Mouse (Mus musculus) lung, postnatal 10 days (tissue): ENCODE results near the gene St6galnac3.

Experiments used
- DNase-seq: peaks from one replicate; pipeline ENCODE4 v3.0.0; 2021

St6galnac3 gene

DNA sequence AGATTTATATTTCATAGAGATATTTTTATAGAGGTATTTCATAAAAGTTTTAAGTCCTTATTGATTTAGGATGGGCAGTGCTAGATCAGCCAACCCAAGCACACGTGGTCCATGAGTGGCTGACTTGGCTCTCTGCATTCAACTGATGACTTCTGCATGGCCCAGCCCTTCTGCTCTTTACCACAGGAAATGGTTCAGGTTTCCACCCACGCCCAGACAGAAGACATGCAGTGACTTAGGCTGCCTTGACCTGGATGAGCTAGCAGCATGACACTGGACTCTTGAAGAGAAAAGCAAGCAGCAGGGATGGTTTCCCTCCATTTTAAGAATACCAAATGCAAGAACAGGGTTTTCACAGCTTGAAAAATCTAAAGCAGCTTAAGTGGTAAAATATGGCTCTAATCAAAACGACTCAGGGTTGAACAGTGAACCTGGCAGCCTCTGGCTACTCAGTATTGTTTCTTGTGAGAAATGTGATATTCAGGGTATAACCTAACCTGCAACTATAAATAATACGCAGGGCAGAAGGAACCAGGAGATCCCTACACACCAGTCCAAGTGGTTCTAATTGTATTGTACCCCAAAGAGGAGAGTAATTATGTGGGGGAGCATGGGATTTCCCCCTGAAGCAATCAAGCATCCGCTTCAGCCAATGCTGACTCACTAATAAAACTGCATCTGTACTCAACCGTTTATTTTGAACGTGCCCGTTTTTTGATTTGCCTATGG lies 448.7 kb downstream of the St6galnac3 start:
- no peak for DNase-seq

DNA sequence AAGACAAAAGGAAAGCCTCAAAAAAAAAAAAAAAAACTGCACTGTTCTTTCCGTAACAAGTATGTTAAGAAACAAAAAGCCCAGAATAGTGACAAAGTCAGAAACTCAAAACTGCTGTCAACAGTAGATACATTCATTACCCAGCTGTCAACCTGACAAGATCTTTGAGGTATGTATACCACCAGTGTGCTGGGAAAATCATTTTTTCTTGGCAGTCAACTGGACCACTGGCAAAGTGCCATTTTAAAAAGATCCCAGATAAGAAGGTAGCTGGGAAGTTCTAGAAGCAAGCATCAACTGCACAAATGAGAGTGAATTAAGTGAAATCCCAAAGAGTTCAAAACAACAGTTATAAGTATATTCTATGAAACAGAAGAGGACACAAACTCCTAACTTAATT lies 452.7 kb downstream of the St6galnac3 start:
- peak; percentile 19 for DNase-seq

DNA sequence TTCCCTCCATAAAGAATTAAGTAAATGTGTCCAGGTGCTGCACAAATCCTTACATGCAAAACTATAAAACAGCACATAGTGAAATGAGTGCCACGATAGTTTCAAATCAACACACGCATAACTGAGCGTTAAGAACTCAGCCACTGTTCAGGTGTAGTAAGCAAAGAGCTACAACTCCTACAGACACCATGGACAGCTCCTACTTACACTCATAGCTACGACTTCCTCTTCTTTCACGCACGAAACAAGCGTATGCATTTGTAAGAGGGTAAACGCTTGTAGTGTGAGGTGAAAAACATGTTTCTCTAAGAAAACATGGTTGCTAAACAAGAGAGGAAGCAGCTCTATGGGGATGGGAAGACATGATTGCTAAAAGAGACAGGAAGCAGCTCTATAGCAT lies 457.6 kb downstream of the St6galnac3 start:
- DNase-seq = no peak

DNA sequence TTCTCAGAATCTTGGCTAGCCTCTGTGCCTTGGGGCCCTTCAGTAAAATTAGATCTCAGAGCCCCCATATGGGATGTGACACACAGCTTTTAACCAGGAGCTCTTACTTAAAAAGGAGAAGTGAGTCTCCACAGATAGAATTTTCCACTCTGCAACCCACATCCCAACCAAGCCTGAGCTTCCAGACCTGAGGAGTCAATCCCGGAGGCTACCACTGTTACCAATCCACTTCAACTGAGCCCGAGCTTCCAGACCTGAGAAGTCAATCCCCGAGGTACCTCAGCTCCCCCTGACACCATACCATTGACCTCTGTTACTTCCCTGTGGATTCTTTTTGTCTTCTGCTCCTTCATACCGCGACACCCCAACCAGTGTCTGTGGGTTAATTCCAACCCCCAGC lies 463.0 kb downstream of the St6galnac3 start:
- DNase-seq = no peak

DNA sequence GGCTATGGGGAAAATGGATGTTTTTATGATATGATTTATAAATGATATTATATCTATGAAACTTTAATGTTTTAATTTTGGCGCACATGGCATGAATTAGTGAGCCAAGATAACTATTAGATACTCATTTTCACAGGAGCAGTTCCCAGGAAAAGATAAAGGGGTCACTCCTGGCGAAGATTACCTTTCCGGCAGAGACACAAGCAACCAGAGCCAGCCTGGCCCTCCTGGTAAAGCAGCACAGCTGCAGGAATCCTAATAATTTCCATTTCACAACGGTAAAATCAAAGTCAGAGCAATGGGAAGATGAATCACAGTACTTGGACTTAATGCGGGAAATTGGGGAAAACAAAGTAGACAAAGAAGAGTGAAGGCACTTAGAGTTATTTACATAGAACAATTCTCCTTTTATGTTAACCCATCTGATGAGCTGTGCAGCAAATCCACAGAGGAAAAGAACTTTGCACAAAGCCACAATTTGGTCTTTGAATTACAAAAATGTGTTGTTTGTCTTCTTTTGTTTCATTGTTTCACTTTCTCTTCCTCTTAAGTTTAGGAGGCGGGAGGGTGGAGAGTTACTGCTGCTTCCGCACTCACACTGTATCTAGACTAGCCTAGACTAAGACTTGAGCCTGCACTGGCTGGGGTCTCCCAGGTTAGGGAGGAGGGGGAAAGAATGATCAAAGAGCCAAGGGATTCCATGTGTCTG lies 464.6 kb downstream of the St6galnac3 start:
- DNase-seq = no peak

DNA sequence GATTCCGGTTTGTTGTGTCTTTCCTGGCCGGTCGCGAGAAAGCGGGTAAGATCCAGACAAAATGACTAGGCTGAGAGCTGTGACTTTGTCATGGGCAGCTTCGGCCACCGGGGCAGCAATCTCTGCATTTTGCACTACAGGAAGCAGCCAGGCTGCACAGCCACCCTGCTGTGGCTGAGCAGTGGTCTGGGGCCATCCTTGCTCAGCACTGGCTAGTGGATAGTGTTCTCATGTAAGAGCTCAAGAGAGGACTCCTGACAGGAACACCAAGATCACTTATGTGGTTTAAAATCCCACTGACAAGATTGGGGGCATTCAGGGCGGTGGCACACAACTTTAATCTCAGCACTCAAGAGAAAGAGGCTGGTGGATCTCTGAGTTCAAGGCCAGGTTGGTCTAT lies 469.1 kb downstream of the St6galnac3 start:
- no peak for DNase-seq

DNA sequence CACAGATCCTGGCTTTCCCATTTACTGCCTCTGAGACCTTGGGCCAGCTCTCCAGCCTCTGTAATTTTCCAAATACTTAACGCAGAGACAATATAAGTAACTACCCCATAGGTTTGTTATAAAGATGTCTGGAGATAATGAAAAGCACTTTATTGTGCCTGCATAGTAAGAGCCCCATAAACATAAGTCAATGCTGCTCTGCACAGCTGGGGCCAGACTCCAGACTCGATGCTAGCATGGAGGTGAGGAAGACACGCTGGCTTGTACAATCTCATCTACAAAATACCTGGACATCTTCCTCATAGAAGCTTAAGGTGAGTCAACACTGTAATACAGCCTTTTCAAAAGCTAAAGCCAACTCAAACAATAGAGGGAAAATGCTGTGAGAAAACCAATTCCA lies 473.3 kb downstream of the St6galnac3 start:
- no peak for DNase-seq

DNA sequence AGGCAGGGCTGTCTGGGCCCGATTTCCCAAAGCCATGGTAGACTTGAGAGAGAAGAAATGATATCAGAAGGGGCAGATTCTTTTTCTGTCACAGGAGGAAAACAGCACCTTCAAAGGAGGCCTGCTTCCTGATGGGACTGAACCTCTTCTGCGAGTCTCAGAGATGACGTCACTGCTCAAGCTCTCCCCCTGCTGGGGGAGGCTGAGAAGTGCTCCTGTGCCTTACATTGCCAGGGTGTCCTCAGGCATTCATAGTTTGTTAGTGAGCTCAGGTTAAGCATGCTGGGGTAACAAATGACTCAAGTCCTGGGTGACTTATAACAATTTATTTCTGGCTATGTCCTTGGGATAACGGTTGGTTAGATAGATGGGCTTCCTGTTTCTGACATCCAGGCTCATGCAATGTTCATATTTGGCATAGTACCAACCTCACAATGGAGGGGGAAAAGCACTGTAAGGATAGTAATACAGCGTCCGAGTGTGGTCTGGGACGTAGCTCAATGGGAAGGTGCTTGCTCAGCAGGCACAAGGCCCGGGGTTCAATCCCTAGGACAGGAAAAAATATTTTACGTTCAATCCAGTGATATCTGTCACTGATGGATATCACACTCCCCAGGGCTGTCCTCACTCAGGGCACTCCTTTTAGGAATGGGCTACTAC lies 474.2 kb downstream of the St6galnac3 start:
- peak; percentile 85 for DNase-seq

DNA sequence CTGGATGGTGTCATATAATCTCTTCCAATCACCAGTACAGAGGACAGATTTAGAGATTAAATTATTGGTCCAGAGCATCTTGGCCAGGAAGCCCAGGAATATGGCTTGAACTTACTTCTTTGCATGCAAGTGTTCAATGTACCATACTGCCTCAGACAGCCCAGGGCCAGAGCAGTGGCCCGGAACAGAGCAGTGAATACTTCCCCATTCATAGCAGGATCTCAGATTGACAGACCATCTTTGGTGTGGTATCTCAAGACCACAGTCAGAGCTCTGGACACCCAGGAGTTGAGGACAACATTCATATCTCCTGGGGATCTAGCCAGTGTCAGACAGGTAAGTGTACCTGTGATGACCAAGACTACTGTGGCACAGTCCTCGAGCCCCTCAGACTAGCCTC lies 476.1 kb downstream of the St6galnac3 start:
- no peak for DNase-seq

DNA sequence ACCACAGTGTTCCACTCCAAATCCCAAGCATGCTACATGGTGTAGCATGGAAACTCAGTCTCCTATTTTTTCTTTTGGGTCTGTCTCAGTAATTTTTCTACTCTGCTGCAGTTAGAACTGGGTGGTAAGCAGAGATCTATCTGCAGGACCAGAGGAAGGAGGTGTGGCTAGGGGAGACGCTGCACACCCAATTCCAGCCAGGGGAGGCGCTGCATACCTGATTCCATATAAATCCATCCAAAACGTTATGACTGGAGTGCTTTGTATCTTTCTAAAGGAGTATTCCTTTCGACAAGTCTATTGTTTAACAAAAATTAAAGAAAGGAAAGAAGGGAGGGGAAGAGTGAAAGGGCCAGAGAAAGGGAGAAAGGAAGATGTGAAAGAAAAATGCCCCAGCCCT lies 476.9 kb downstream of the St6galnac3 start:
- no peak for DNase-seq

DNA sequence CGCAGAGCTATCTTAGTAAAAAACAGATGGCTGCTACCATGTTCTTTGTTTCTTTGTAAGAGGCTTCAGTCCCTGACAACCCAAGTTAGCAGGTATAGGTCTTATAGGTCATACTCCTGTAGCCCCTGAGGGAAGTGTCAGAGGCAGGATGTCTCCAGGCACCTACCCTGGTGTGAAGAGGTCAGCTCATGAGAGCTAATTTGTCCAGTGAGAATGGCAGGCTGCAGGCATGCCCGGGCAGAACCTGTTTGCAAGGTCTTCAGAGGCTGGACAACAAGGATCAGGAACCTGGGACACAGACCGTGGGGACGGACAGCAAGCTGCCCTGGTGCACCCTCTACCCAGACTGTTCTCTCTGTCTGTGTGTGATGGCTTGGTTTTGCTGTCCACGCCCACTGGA lies 482.4 kb downstream of the St6galnac3 start:
- no peak for DNase-seq

DNA sequence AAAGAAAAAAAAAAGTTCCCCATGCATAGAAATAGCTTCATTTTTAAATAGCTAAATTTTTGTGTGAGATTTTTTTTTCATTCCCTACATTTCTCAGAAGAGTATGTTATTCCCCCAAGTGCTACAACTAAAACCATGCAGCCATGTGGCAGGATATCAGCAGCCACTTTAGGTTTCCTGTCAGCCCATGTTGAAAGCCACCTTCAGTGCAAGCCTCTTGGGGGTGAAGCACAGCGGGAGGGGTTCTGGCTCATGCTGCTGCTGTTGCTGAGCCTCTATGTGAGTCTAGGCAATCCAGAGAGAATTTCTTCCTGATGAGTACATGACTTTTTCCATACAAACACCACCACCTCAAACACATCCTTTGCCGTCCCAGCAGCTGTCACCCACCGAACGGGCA lies 483.8 kb downstream of the St6galnac3 start:
- DNase-seq = peak; percentile 37

DNA sequence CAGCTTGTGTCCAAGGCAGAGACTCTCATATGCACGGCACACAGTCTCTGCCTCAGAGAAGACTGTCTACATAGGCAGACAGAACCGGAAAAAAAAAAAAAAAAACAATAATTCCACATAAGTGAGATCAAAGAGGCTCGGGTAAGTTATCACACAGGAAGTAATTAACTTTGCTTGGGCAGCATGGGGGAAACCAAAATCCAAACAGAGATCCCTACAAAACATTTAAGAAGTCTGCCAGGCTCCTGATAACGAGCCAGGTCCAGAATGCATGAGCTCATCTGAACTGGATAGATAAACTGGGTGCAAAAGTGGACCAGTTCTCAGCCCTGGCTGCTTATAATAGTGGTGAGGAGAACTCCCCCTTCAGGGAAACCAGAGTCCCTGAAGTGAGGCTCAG lies 484.6 kb downstream of the St6galnac3 start:
- peak; percentile 74 for DNase-seq

DNA sequence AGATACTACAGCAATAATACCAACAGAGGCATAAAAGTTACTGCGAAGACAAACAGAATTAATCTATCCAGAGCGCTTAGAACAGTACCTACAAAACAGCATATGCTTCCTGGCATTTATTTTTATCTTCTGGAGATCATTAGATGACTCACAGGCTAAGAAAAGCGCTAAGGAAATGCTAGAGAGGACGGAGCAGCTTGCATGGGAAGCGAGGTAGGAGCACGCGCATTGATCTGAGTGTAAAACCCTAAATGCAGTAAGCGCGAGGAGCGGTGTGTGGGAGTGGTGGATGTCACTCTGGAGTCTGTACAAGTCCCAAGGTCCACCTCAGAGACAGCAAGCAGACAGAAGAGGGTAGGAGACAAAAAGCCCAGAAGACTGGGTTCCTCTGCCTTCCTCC lies 486.6 kb downstream of the St6galnac3 start:
- peak; percentile 14 for DNase-seq

DNA sequence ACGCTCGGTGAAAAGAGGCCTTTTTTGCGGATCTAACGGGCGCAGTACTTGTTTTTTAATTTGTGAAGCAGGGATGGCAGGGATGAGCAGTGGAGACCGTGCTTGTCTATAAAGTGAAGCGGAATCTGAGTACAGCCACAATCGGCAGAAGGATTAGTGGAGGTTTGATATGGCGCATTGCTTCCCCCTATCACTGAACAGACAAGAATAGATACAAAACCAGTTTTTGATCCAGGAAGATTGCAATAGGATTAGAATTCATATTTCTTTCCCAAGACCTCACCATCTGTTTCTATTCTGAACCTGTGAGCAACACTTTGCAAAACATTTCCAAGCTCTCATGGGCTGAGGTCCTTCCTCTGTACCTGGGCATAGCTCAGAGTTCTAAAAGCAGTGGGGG lies 488.7 kb downstream of the St6galnac3 start:
- DNase-seq = no peak

DNA sequence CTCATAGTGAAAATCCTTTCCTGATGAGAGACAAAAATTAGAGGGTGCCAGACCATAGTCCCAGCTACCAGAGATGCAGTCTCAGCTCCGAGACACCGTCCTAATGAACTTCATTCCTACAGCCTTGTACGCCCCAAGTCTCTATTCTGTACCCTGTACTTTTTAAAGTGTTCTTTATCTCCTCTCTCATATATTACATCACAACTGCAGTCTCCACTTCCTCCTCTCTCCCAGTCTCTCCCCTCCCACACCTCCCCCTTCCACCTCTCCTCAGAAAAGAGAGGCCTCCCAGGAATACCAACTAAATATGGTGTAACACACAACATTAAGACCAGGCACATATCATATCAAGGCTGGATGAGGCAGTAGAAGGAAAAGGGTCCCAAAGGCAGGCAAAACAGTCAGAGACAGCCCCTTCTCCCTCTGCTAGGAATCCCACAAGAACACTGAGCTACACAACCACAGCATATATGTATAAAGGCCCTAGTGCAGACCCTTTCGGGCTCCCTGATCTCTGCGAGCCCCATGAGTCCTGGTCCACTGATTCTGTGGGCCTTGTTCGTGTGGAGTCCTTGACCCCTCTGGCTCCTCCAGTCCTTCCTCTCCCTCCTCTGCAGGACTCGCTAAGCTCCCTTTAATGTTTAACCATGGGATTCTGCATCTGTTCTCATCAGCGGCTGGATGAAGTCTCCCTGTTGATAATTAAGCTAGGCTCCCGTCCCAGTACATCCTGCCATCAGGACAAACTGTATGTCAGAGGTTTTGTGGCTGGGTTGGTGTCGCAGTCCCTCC lies 502.2 kb downstream of the St6galnac3 start:
- DNase-seq = no peak

DNA sequence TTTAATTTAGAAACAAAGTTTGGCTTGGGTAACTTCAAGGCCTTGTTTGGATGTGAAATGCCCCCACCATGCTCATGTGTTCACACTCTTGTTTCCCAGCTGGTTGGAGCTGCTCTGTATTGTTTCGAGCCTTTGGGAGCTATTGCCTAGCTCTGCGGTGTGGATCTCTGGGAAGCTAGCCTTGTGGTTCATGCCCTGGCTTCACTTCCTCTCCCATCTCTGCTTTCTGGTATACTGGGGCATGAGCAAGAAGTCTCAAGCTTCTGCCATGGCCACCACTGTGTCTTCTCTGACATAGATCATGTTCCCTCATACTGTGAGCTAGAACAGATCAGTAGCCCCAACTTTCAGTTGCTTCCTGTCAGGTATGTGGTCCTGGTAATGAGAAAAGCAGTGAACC lies 505.6 kb downstream of the St6galnac3 start:
- no peak for DNase-seq

DNA sequence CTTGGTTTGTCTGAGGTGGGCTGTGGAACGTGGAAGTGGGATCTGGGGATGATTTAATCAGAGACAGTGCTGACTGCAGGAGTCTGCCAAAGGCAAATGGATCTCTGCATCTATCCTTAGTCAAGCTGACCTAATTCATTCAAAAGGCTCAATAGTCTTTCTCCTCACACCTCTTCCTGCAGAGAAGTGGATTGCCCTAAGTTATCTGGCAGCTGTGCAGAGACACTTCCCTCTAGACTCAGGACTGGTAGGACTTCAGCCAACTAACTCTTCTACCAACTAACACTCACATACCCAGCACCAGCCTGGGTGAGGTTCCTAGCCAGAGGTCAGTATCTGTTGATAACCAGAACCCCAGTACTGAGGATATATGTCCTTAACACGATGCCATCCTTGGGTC lies 516.8 kb downstream of the St6galnac3 start:
- DNase-seq = no peak

DNA sequence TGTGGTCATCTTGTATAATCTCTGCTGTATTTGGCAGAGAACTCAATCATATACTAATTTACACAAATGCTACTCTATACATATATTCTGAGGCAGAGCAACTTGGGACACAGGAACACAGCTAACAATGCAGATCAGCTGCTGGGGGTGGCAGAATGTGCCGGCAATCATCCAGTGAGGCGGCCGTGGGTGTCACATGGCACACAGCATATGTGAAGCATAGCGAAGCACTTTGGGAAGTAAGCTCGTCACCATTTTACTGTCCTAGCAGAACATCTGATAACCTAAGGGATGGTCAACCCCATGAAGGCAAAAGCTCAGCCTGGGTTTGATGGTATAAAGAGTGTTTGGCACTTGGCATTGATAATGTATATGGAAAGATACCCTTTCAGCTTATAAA lies 520.9 kb downstream of the St6galnac3 start:
- DNase-seq = no peak

DNA sequence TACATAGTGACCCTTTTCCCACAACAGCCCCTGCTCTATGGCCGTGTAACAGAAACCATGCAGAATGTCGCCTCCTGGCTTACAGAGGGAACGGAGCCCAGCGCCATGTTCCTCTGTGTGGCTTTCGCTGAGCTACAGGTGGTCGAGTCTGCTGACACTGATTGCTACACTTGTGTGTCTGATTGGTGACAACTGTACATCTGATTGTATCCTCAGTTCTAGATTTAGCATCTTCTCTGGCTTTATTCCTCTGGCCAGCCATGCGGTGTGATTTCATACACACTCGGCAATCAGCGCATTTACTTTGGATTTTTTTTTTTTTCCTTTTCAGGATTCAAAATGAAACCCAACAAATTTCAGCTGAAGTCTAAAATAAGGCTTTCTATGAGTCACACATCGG lies 523.1 kb downstream of the St6galnac3 start:
- no peak for DNase-seq

DNA sequence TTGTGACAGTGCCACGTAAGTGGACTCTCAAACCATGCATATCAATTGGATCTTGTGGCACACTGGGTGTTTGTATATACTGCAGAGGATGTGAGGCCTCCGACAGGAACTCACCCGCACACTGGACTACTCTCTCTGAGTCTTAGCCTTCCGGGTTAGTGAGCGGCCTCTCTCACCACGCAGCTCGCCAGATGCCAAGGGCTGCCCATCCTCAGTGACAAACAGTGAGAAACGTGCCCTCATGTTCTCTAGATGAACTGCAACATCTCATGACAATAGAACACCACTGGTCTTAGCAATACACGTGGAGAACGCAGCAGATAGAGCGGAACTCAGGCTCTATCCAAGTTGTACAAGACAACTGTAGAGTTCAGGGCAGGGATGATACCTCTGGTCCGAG lies 524.2 kb downstream of the St6galnac3 start:
- peak; percentile 4 for DNase-seq

DNA sequence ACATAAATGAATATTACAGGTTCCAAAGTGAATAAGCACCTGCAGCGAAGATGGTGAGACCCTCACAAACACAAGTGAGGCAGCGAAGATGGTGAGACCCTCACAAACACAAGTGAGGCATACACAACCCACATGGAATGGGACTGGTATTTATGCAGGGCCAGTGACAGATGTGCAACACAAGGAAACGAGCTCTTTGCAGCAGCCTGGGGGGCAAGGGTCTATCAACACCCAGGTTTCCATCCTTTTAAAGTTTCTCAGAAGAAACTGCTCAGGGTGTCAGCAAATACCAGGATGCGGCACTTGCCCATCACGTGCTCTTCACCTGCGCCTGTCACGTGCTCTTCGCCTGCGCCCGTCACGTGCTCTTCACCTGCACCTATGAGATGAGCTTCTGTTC lies 524.9 kb downstream of the St6galnac3 start:
- no peak for DNase-seq

DNA sequence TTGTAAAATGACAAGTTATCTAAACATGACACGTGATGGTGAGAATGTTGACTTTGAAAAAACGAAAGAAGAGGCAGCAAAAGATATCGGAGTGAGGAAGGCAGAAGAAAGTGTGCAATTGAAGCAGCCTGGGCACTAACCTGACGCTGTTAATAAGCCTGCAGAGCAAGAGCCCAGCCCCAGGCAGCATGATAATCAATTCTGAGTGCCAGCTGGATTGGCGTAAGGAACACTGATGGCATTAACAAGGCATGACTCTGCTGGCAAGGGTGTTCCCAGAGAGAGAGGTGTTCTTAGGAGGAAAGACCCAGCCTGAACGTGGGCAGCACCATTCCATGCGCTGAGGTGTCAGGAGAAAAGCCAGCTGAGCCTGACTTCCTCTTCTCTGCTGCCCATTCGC lies 525.7 kb downstream of the St6galnac3 start:
- no peak for DNase-seq
